Mouse (Mus musculus) activated CD4-positive, CD25-positive, alpha-beta regulatory T cell (primary cell): ENCODE data around the gene Gm16451. TPM values are rescaled to one million over a fixed set of nuclear protein-coding genes. Genes with fewer than 3 reads are reported as not detected.

ENCODE experiments used
- polyA plus RNA-seq, 2 experiments: library from polyadenylated mRNA; unstranded; fragments of 100-300 nt; shearing (Covaris generic); gene quantifications; one replicate each; pipeline ENCODE4 v1.2.1; 2017

The Gm16451 gene
- not detected for polyA plus RNA-seq

DNA sequence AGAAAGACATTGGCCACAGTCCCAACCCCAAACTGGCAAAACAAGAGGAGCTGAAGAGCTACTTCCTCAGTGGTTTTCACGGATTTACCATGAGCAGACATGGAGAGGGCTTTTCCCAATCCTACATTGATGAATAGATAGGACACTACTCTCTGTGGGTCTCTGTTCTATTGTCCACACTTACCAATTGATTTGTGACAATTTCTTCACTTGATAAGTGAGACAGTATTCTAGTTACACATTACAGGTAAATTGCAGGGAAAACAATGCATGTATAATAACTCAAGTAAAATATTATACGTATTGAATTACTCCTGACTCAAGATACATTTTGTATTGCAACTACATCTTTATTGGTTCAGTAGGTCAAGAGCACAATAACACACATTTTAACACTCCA lies at the start of gene Gm16451:
Gene Gm16451 (minus strand): TSS at position 101 of the 400 bp plus-strand sequence.

DNA sequence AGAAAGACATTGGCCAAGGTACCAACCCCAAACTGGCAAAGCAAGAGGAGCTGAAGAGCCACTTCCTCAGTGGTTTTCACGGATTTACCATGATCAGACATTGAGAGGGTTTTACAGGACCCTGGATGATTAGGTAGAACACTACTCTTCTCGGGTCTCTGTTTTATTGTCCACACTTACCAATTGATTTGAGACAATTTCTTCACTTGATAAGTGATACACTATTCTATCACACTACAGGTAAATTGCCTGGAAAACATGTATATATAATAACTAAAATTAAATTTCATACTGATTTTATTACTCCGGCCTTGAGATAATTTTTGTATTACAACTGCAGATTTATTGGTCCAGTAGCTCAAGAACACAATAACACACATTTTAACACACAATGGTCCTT lies 45.9 kb upstream of the Gm16451 start, which contains the start of gene Vmn1r142:
Gene Vmn1r142 (minus strand): TSS at position 101 of the 400 bp plus-strand sequence.

DNA sequence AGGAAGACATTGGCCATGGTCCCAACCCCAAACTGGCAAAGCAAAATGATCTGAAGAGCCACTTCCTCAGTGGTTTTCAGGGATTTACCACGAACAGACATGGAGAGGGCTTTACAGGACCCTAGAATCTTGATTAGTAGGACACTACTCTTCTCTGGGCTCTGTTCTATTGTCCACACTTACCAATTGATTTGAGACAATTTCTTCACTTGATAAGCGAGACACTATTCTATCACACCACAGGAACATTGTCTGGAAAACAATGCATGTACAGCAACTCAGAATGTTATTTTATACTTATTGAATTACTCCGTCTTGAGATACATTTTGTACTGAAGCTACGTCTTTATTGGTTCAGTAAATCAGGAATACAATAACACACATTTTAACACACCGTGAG lies 16.6 kb upstream of the Gm16451 start, which contains the start of gene Gm10666:
Gene Gm10666 (minus strand): TSS at position 101 of the 400 bp plus-strand sequence.

DNA sequence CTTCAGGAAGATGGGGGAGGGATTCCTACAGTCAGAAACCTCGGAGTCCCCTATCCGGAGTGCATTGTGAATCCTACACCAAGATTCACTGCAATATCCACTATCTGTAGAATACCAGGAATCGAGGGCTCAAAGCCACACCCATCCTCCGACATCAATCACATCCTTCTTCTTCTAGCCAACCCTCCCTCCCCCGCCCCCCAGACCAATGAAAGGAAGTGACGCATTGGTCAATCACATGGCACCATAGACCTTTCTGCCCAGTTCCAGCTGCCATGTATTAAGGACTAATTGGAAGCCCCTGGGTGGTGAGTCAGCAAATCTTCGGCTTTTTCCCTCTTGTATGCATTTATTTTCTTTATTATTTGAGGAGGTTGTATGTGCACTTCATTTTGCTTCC lies 49.3 kb downstream of the Gm16451 start, which contains the start of gene Vmn1r139:
Gene Vmn1r139 (plus strand): TSS at position 301 of the 400 bp plus-strand sequence.

Other genes starting within 250 kb of the Gm16451 start
- under 1 TPM in 1 of 2 experiments, not detected in 1; 0.23 TPM for gene Gm5891, start 197.0 kb downstream of the Gm16451 start, polyA plus RNA-seq
- gene Vmn1r137, start 123.7 kb downstream of the Gm16451 start, polyA plus RNA-seq = not detected
- not detected for gene Vmn1r138, start 89.3 kb downstream of the Gm16451 start, polyA plus RNA-seq
- not detected for gene Gm6176, start 61.9 kb downstream of the Gm16451 start, polyA plus RNA-seq
- under 1 TPM in 1 of 2 experiments, not detected in 1; 0.33 TPM for gene Vmn1r139, start 49.2 kb downstream of the Gm16451 start, polyA plus RNA-seq
- gene Gm10666, start 16.5 kb upstream of the Gm16451 start, polyA plus RNA-seq = not detected
- gene Vmn1r142, start 45.8 kb upstream of the Gm16451 start, polyA plus RNA-seq = not detected
- not detected for gene Vmn1r143, start 71.1 kb upstream of the Gm16451 start, polyA plus RNA-seq
- gene Gm8653, start 83.0 kb upstream of the Gm16451 start, polyA plus RNA-seq = not detected
- not detected for gene Gm8453, start 111.2 kb upstream of the Gm16451 start, polyA plus RNA-seq
- not detected for gene Gm4187, start 211.5 kb upstream of the Gm16451 start, polyA plus RNA-seq